Mouse (Mus musculus): Measurements from ENCODE around the gene Ryr3. TPM values are rescaled to one million over a fixed set of nuclear protein-coding genes. Genes with fewer than 3 reads are reported as not detected.
"Not testable (repeated sequence)": the region's sequence is repeated elsewhere in the genome, so short reads cannot be mapped to it uniquely, and the experiment has no call there.

Ryr3 gene
- polyA plus RNA-seq, 1 experiment from 2014 or later, result 0.19 TPM

GRCm38 (mm10) chr2:113119080-113119479 is 97.8 kb downstream of the Ryr3 start:
- no peaks in the 10 kb centered on the region for H3K9me3 ChIP-seq (replicated peaks; ENCODE audit: control insufficient read depth, low read length)
- H3K36me3 ChIP-seq (ENCODE audit: control insufficient read depth, insufficient read depth), result no peaks in the 10 kb centered on the region
- no peaks in the 10 kb centered on the region for H3K27me3 ChIP-seq (ENCODE audit: control insufficient read depth, insufficient read depth, low read depth, low read length)
- no peak overlapping the region for H3K4me3 ChIP-seq (ENCODE audit: low read depth, low read length)
- no peak overlapping the region for H3K27ac ChIP-seq (ENCODE audit: low read length)
- no peaks in the 10 kb centered on the region for H3K4me1 ChIP-seq (ENCODE audit: control insufficient read depth, low read depth, low read length)
- no peak overlapping the region for H3K4me2 ChIP-seq (ENCODE audit: low read depth, low read length)
- ATAC-seq (ENCODE audit: low read depth), result no peak
- no peak overlapping the region for H3K9ac ChIP-seq (ENCODE audit: low read depth, low read length)
- WGBS (ENCODE audit: insufficient replicate concordance), result 48% methylated on average over 1 of the region's 1 CpGs

GRCm38 (mm10) chr2:113116788-113117187 is 100.1 kb downstream of the Ryr3 start:
- 71% methylated on average over 2 of the region's 2 CpGs for WGBS (ENCODE audit: insufficient replicate concordance)
- Histone ChIP-seq H3K9me3 (replicated peaks; ENCODE audit: control insufficient read depth, low read length) (no peaks in the 10 kb centered on the region), H3K4me2 (ENCODE audit: low read depth, low read length) (no peak overlapping the region), H3K4me1 (ENCODE audit: control insufficient read depth, low read depth, low read length) (no peaks in the 10 kb centered on the region), H3K27me3 (ENCODE audit: control insufficient read depth, insufficient read depth, low read depth, low read length) (no peaks in the 10 kb centered on the region), H3K36me3 (ENCODE audit: control insufficient read depth, insufficient read depth) (no peaks in the 10 kb centered on the region), H3K4me3 (ENCODE audit: low read depth, low read length) (no peak overlapping the region), H3K27ac (ENCODE audit: low read length) (no peak overlapping the region), H3K9ac (ENCODE audit: low read depth, low read length) (no peak overlapping the region)
- no peak for ATAC-seq (ENCODE audit: low read depth)

GRCm38 (mm10) chr2:113115897-113116283 is 101.0 kb downstream of the Ryr3 start:
- Histone ChIP-seq H3K9me3 (replicated peaks; ENCODE audit: control insufficient read depth, low read length) (no peaks in the 10 kb centered on the region), H3K4me1 (ENCODE audit: control insufficient read depth, low read depth, low read length) (no peaks in the 10 kb centered on the region), H3K27ac (ENCODE audit: low read length) (no peak overlapping the region), H3K9ac (ENCODE audit: low read depth, low read length) (no peak overlapping the region), H3K27me3 (ENCODE audit: control insufficient read depth, insufficient read depth, low read depth, low read length) (no peaks in the 10 kb centered on the region), H3K4me3 (ENCODE audit: low read depth, low read length) (no peak overlapping the region), H3K4me2 (ENCODE audit: low read depth, low read length) (no peak overlapping the region), H3K36me3 (ENCODE audit: control insufficient read depth, insufficient read depth) (no peaks in the 10 kb centered on the region)
- WGBS (ENCODE audit: insufficient replicate concordance), result 77% methylated on average over 4 of the region's 4 CpGs
- no peak for ATAC-seq (ENCODE audit: low read depth)

GRCm38 (mm10) chr2:113115248-113115896 is 101.5 kb downstream of the Ryr3 start:
- WGBS (ENCODE audit: insufficient replicate concordance), result 47% methylated on average over 4 of the region's 4 CpGs
- Histone ChIP-seq H3K27me3 (ENCODE audit: control insufficient read depth, insufficient read depth, low read depth, low read length) (no peaks in the 10 kb centered on the region), H3K4me3 (ENCODE audit: low read depth, low read length) (no peak overlapping the region), H3K9me3 (replicated peaks; ENCODE audit: control insufficient read depth, low read length) (no peaks in the 10 kb centered on the region), H3K4me2 (ENCODE audit: low read depth, low read length) (no peak overlapping the region), H3K4me1 (ENCODE audit: control insufficient read depth, low read depth, low read length) (no peaks in the 10 kb centered on the region), H3K9ac (ENCODE audit: low read depth, low read length) (no peak overlapping the region), H3K27ac (ENCODE audit: low read length) (no peak overlapping the region), H3K36me3 (ENCODE audit: control insufficient read depth, insufficient read depth) (no peaks in the 10 kb centered on the region)
- ATAC-seq (ENCODE audit: low read depth), result no peak

- WGBS (ENCODE audit: insufficient replicate concordance), result 64% methylated on average over 6 of the region's 6 CpGs
- H3K9ac ChIP-seq (ENCODE audit: low read depth, low read length), result no peak overlapping the region
- no peak overlapping the region for H3K4me3 ChIP-seq (ENCODE audit: low read depth, low read length)
- H3K27ac ChIP-seq (ENCODE audit: low read length), result no peak overlapping the region
- H3K36me3 ChIP-seq (ENCODE audit: control insufficient read depth, insufficient read depth), result no peaks in the 10 kb centered on the region
- H3K4me2 ChIP-seq (ENCODE audit: low read depth, low read length), result no peak overlapping the region
- H3K4me1 ChIP-seq (ENCODE audit: control insufficient read depth, low read depth, low read length), result no peaks in the 10 kb centered on the region
- H3K27me3 ChIP-seq (ENCODE audit: control insufficient read depth, insufficient read depth, low read depth, low read length), result no peaks in the 10 kb centered on the region
- no peak for ATAC-seq (ENCODE audit: low read depth)
- no peaks in the 10 kb centered on the region for H3K9me3 ChIP-seq (replicated peaks; ENCODE audit: control insufficient read depth, low read length)
Measured at GRCm38 (mm10) chr2:113104609-113105008, 112.3 kb downstream of the Ryr3 start.

- Histone ChIP-seq H3K27ac (ENCODE audit: low read length) (no peak overlapping the region), H3K4me2 (ENCODE audit: low read depth, low read length) (no peak overlapping the region), H3K36me3 (ENCODE audit: control insufficient read depth, insufficient read depth) (no peaks in the 10 kb centered on the region), H3K27me3 (ENCODE audit: control insufficient read depth, insufficient read depth, low read depth, low read length) (no peaks in the 10 kb centered on the region), H3K4me1 (ENCODE audit: control insufficient read depth, low read depth, low read length) (no peaks in the 10 kb centered on the region), H3K9ac (ENCODE audit: low read depth, low read length) (no peak overlapping the region), H3K9me3 (replicated peaks; ENCODE audit: control insufficient read depth, low read length) (no peaks in the 10 kb centered on the region), H3K4me3 (ENCODE audit: low read depth, low read length) (no peak overlapping the region)
- 59% methylated on average over 4 of the region's 4 CpGs for WGBS (ENCODE audit: insufficient replicate concordance)
- ATAC-seq (ENCODE audit: low read depth), result no peak
Measured at GRCm38 (mm10) chr2:113095184-113095583, 121.7 kb downstream of the Ryr3 start.

- no peak overlapping the region for H3K4me3 ChIP-seq (ENCODE audit: low read depth, low read length)
- no peak overlapping the region for H3K4me2 ChIP-seq (ENCODE audit: low read depth, low read length)
- no peaks in the 10 kb centered on the region for H3K27me3 ChIP-seq (ENCODE audit: control insufficient read depth, insufficient read depth, low read depth, low read length)
- H3K27ac ChIP-seq (ENCODE audit: low read length), result no peak overlapping the region
- no peak overlapping the region for H3K9ac ChIP-seq (ENCODE audit: low read depth, low read length)
- H3K36me3 ChIP-seq (ENCODE audit: control insufficient read depth, insufficient read depth), result no peaks in the 10 kb centered on the region
- ATAC-seq (ENCODE audit: low read depth), result no peak
- WGBS (ENCODE audit: insufficient replicate concordance), result 73% methylated on average over 6 of the region's 6 CpGs
- H3K4me1 ChIP-seq (ENCODE audit: control insufficient read depth, low read depth, low read length), result no peaks in the 10 kb centered on the region
- no peaks in the 10 kb centered on the region for H3K9me3 ChIP-seq (replicated peaks; ENCODE audit: control insufficient read depth, low read length)
Measured at GRCm38 (mm10) chr2:113094088-113094487, 122.8 kb downstream of the Ryr3 start.

GRCm38 (mm10) chr2:113092756-113093155 is 124.1 kb downstream of the Ryr3 start:
- Histone ChIP-seq H3K27me3 (ENCODE audit: control insufficient read depth, insufficient read depth, low read depth, low read length) (no peaks in the 10 kb centered on the region), H3K36me3 (ENCODE audit: control insufficient read depth, insufficient read depth) (no peaks in the 10 kb centered on the region), H3K4me3 (ENCODE audit: low read depth, low read length) (no peak overlapping the region), H3K27ac (ENCODE audit: low read length) (no peak overlapping the region), H3K4me1 (ENCODE audit: control insufficient read depth, low read depth, low read length) (no peaks in the 10 kb centered on the region), H3K4me2 (ENCODE audit: low read depth, low read length) (no peak overlapping the region), H3K9ac (ENCODE audit: low read depth, low read length) (no peak overlapping the region), H3K9me3 (replicated peaks; ENCODE audit: control insufficient read depth, low read length) (no peaks in the 10 kb centered on the region)
- whole genome bisulfite sequencing (ENCODE audit: insufficient replicate concordance), result 69% methylated on average over 1 of the region's 1 CpGs
- ATAC-seq (ENCODE audit: low read depth), result no peak

- WGBS (ENCODE audit: insufficient replicate concordance), result 45% methylated on average over 1 of the region's 1 CpGs
- H3K4me2 ChIP-seq (ENCODE audit: low read depth, low read length); H3K4me1 ChIP-seq (ENCODE audit: control insufficient read depth, low read depth, low read length); H3K36me3 ChIP-seq (ENCODE audit: control insufficient read depth, insufficient read depth); H3K4me3 ChIP-seq (ENCODE audit: low read depth, low read length); H3K9me3 ChIP-seq (replicated peaks; ENCODE audit: control insufficient read depth, low read length); H3K9ac ChIP-seq (ENCODE audit: low read depth, low read length); ATAC-seq (ENCODE audit: low read depth); H3K27me3 ChIP-seq (ENCODE audit: control insufficient read depth, insufficient read depth, low read depth, low read length); H3K27ac ChIP-seq (ENCODE audit: low read length): not testable (repeated sequence)
Measured at GRCm38 (mm10) chr2:113091316-113091715, 125.6 kb downstream of the Ryr3 start.

Measured in liver, embryonic 16.5 days (tissue).